Comparison of ENCODE assay signal across 19 mouse cellular contexts in genomic region chr10:3281047-3281446, GRCm38 (mm10). TPM values are rescaled to one million over a fixed set of nuclear protein-coding genes. Genes with fewer than 3 reads are reported as not detected.
DNase-seq lines count a peak whose midpoint lies in the region; ATAC-seq and TF ChIP-seq lines count a peak whose summit lies in the region.
"Had no signal": no experiment of that assay in that cellular context is flagged by ENCODE, and none has a peak within 500 bp of the region (broad histone marks: within the 10 kb centered on the region; RNA-seq: fewer than 3 reads in every experiment).

No protein-coding gene starts in this region.

- TF ChIP-seq EP300 in MEL (IDR thresholded peaks at IDR 0.05; ENCODE audit: low read depth in 1 of 2, low read length in 2 of 2), result peak in 1 of 2 experiments; percentile 33; a peak in 2 of 4 replicates

- DNase-seq in kidney, adult 11 months, result peak; percentile 5
- DNase-seq in kidney, postnatal 10 days, result no peak
- DNase-seq in 3T3-L1 (ENCODE audit: low read depth, low spot score) (peak; percentile 30), MEL (ENCODE audit: low read depth, low spot score) (peak; percentile 60)
- DNase-seq in yolk sac, embryonic 10.5 days (ENCODE audit: low spot score), result no peak
- DNase-seq in spleen, adult 18-20 months, result no peak
- DNase-seq in frontal cortex, postnatal 10 days (ENCODE audit: low spot score in 2 of 2), result no peak
- DNase-seq: cerebellum, postnatal 36 days; liver, embryonic 13.5 days; right cerebral cortex, postnatal 25 days had no signal

- H3K79me2 ChIP-seq in MEL (ENCODE audit: control insufficient read depth, insufficient read depth, low read length, poor library complexity), result no peaks in the 10 kb centered on the region

- no peak for TF ChIP-seq RAD21 in MEL (IDR thresholded peaks at IDR 0.05; ENCODE audit: low read depth, low read length)

- H3K36me3 ChIP-seq in MEL (ENCODE audit: control insufficient read depth in 1 of 2, insufficient read depth in 2 of 2, low read length in 2 of 2), result no peaks in the 10 kb centered on the region
- H3K36me3 ChIP-seq: G1E; liver, embryonic 13.5 days; midbrain, embryonic 12.5 days; stomach, embryonic 15.5 days had no signal

- no peaks in the 10 kb centered on the region for H3K27me3 ChIP-seq in MEL (ENCODE audit: control insufficient read depth in 1 of 2, insufficient read depth in 2 of 2, low read length in 2 of 2)
- H3K27me3 ChIP-seq: liver, embryonic 13.5 days; midbrain, embryonic 12.5 days; stomach, embryonic 15.5 days had no signal

- no peak overlapping the region for H3K27ac ChIP-seq in MEL (ENCODE audit: control insufficient read depth, low read depth, low read length)
- H3K27ac ChIP-seq: left cerebral cortex, adult 2 months; liver, embryonic 13.5 days; midbrain, embryonic 12.5 days; stomach, embryonic 15.5 days had no signal

- no peak for TF ChIP-seq CTCF in MEL (IDR thresholded peaks at IDR 0.05 in 2 of 3, conservative IDR thresholded peaks at IDR 0.05 in 1 of 3; ENCODE audit: control insufficient read depth in 1 of 3, insufficient read depth in 1 of 3, low read depth in 2 of 3, low read length in 3 of 3, poor library complexity in 1 of 3, severe bottlenecking in 1 of 3)

- TF ChIP-seq POLR2A in MEL (IDR thresholded peaks at IDR 0.05; ENCODE audit: control insufficient read depth in 1 of 2, insufficient read depth in 1 of 2, low read depth in 1 of 2, low read length in 2 of 2, poor library complexity in 1 of 2), result no peak

- no peak overlapping the region for H3K9ac ChIP-seq in MEL (ENCODE audit: control insufficient read depth, low read depth, low read length, poor library complexity, severe bottlenecking)
- H3K9ac ChIP-seq: liver, embryonic 13.5 days; midbrain, embryonic 12.5 days; stomach, embryonic 15.5 days had no signal

- H3K4me3 ChIP-seq in MEL (ENCODE audit: control insufficient read depth in 1 of 2, insufficient read depth in 1 of 2, low read depth in 2 of 2, low read length in 2 of 2), result no peak overlapping the region
- H3K4me3 ChIP-seq: erythroblast, embryonic 14.5 days; left cerebral cortex, adult 2 months; liver, embryonic 13.5 days; midbrain, embryonic 12.5 days; stomach, embryonic 15.5 days had no signal

- H3K9me3 ChIP-seq in MEL (replicated peaks; ENCODE audit: insufficient read depth, low read length), result no peaks in the 10 kb centered on the region
- H3K9me3 ChIP-seq: G1E; liver, embryonic 13.5 days; midbrain, embryonic 12.5 days; stomach, embryonic 15.5 days had no signal

- ATAC-seq in hematopoietic stem cell, adult 5-6 weeks (replicated peaks in 1 of 2; ENCODE audit: insufficient read depth in 1 of 2, low FRiP score in 2 of 2, low TSS enrichment in 1 of 2, low read depth in 1 of 2, poor library complexity in 2 of 2, severe bottlenecking in 2 of 2), result peak; percentile 100
- ATAC-seq: intestine, postnatal 0 days had no signal

- H3K4me1 ChIP-seq in MEL (ENCODE audit: control insufficient read depth in 1 of 2, insufficient read depth in 2 of 2, low read length in 2 of 2), result no peaks in the 10 kb centered on the region
- H3K4me1 ChIP-seq: liver, embryonic 13.5 days; midbrain, embryonic 12.5 days; stomach, embryonic 15.5 days had no signal

TF ChIP-seq in MEL, 35 proteins besides CTCF, POLR2A, EP300 and RAD21:
- TF ChIP-seq TCF12 (IDR thresholded peaks at IDR 0.05; ENCODE audit: low read depth, low read length), result 0 out of 2 replicates have a peak, but pooled peaks have one; percentile 8
- no peak for TF ChIP-seq MAFK (IDR thresholded peaks at IDR 0.05; ENCODE audit: borderline replicate concordance, low read depth, low read length)
- TF ChIP-seq ETS1 (IDR thresholded peaks at IDR 0.05; ENCODE audit: low read depth, low read length), result 0 out of 2 replicates have a peak, but pooled peaks have one; percentile 22
- TF ChIP-seq ZC3H11A (IDR thresholded peaks at IDR 0.05; ENCODE audit: low read depth, low read length), result no peak
- TF ChIP-seq MAX (IDR thresholded peaks at IDR 0.05; ENCODE audit: low read length), result peak; percentile 28; the same call in 1 of the 2 replicates
- TF ChIP-seq RCOR1 (IDR thresholded peaks at IDR 0.05; ENCODE audit: low read depth, low read length), result peak; percentile 41; the same call in 1 of the 2 replicates
- TF ChIP-seq TAL1 (IDR thresholded peaks at IDR 0.05; ENCODE audit: low read length), result peak; percentile 14; the same call in 1 of the 2 replicates
- TF ChIP-seq JUND (IDR thresholded peaks at IDR 0.05; ENCODE audit: low read depth, low read length), result no peak

RNA-seq across cellular contexts. Expression of gene H60c, which starts 13.5 kb away (rescaled TPM):
- not detected in 2 replicates for total RNA-seq in MEL (2012; rRNA removed)
- not detected for polyA plus RNA-seq in MEL (2012; ENCODE audit: insufficient read depth in 1 of 2, insufficient read length in 2 of 2, low read depth in 1 of 2, low replicate concordance in 2 of 2, missing spikeins in 1 of 2)
- not detected in 2 replicates for total RNA-seq in hematopoietic stem cell, adult 5-6 weeks (2017)
- total RNA-seq: left cerebral cortex, adult 2 months had no signal
- polyA plus RNA-seq: erythroblast, embryonic 14.5 days; G1E; heart, embryonic 16.5 days; liver, embryonic 13.5 days; neural tube, embryonic 14.5 days had no signal

Comparison
In these comparisons a context has a peak if more than half of its experiments do, and no peak if none do; other contexts are left out.
1. DNase-seq: peak in kidney, adult 11 months (single experiment), 3T3-L1 (single experiment) and MEL (single experiment); none in kidney, postnatal 10 days (single experiment), yolk sac, embryonic 10.5 days (single experiment), spleen, adult 18-20 months (0 of 2) and frontal cortex, postnatal 10 days (0 of 2).